Mouse (Mus musculus): ENCODE data around the gene Cebpe. TPM values are rescaled to one million over a fixed set of nuclear protein-coding genes. Genes with fewer than 3 reads are reported as not detected.

The Cebpe gene
- total RNA-seq, 2 experiments from 2014 or later, result not detected

- no peak for DNase-seq
- intact Hi-C loops (cut with DNase I), result no loop called here
Observed at GRCm38 (mm10) chr14:54724049-54724448, 12.1 kb upstream of the Cebpe start.

GRCm38 (mm10) chr14:54721711-54722110 lies 9.7 kb upstream of the Cebpe start:
- intact Hi-C loops (cut with DNase I), result no loop called here
- no peak for DNase-seq

GRCm38 (mm10) chr14:54720654-54721350 lies 8.8 kb upstream of the Cebpe start:
- intact Hi-C loops (cut with DNase I), result no loop called here
- peak; percentile 23 to 45 for DNase-seq

- no peak for DNase-seq
- intact Hi-C loops (cut with DNase I), result no loop called here
Observed at GRCm38 (mm10) chr14:54720041-54720440, 8.1 kb upstream of the Cebpe start.

- intact Hi-C loops (cut with DNase I), result loop anchor here (2.0 kb wide), 1 partner anchor 103 kb away; no protein-coding TSS in a partner anchor
- DNase-seq, result no peak
Observed at GRCm38 (mm10) chr14:54715402-54715801, 3.4 kb upstream of the Cebpe start.

GRCm38 (mm10) chr14:54714617-54715081 lies 2.7 kb upstream of the Cebpe start:
- no peak for DNase-seq
- intact Hi-C loops (cut with DNase I), result loop anchor here (1.0 to 2.0 kb wide), 2 partner anchors 72 to 104 kb away; no protein-coding TSS in a partner anchor

- DNase-seq, result peak; percentile 29 to 47
Observed at GRCm38 (mm10) chr14:54714121-54714520, 2.1 kb upstream of the Cebpe start.

GRCm38 (mm10) chr14:54712861-54713260 lies 887 bp upstream of the Cebpe start:
- intact Hi-C loops (cut with DNase I), result no loop called here
- no peak for DNase-seq

More at GRCm38 (mm10) chr14:54714121-54714520, 2.1 kb upstream of the Cebpe start:
- intact Hi-C loops (cut with DNase I), result loop anchor here (1.0 to 2.0 kb wide), 2 partner anchors 72 to 105 kb away; no protein-coding TSS in a partner anchor

GRCm38 (mm10) chr14:54709054-54709453 lies 2.9 kb downstream of the Cebpe start:
- no peak for DNase-seq
- intact Hi-C loops (cut with DNase I), result loop anchor here (10.0 kb wide), 1 partner anchor 396 kb away; the partner anchor contains the start of gene Ap1g2

- DNase-seq, result no peak
- intact Hi-C loops (cut with DNase I), result loop anchor here (10.0 kb wide), 1 partner anchor 398 kb away; the partner anchor contains the start of gene Ap1g2
Observed at GRCm38 (mm10) chr14:54706589-54707320, 5.2 kb downstream of the Cebpe start.

GRCm38 (mm10) chr14:54705844-54706243 lies 6.1 kb downstream of the Cebpe start:
- intact Hi-C loops (cut with DNase I), result loop anchor here (10.0 kb wide), 1 partner anchor 399 kb away; the partner anchor contains the start of gene Ap1g2
- DNase-seq, result no peak

- intact Hi-C loops (cut with DNase I), result loop anchor here (10.0 kb wide), 1 partner anchor 402 kb away; the partner anchor contains the start of gene Ap1g2
Observed at GRCm38 (mm10) chr14:54703207-54703606, 8.8 kb downstream of the Cebpe start.

GRCm38 (mm10) chr14:54701298-54701697 lies 10.7 kb downstream of the Cebpe start:
- DNase-seq, result peak; percentile 62 to 70
- intact Hi-C loops (cut with DNase I), result loop anchor here (2.0 to 10.0 kb wide), 2 partner anchors 50 to 404 kb away; partner anchors contain the start of gene Ap1g2

More at GRCm38 (mm10) chr14:54703207-54703606, 8.8 kb downstream of the Cebpe start:
- DNase-seq, result no peak

GRCm38 (mm10) chr14:54699586-54699985 lies 12.4 kb downstream of the Cebpe start:
- intact Hi-C loops (cut with DNase I), result no loop called here
- DNase-seq, result no peak

- no peak for DNase-seq
- intact Hi-C loops (cut with DNase I), result no loop called here
Observed at GRCm38 (mm10) chr14:54698733-54699132, 13.2 kb downstream of the Cebpe start, which contains the start of gene Gm29776. Gene Gm29776 (minus strand): TSS chr14:54698833.

GRCm38 (mm10) chr14:54696752-54697151 lies 15.2 kb downstream of the Cebpe start:
- intact Hi-C loops (cut with DNase I), result no loop called here

GRCm38 (mm10) chr14:54695042-54695441 lies 16.9 kb downstream of the Cebpe start:
- DNase-seq, result no peak
- intact Hi-C loops (cut with DNase I), result no loop called here

More at GRCm38 (mm10) chr14:54696752-54697151, 15.2 kb downstream of the Cebpe start:
- DNase-seq, result no peak

GRCm38 (mm10) chr14:54687251-54687650 lies 24.7 kb downstream of the Cebpe start:
- intact Hi-C loops (cut with DNase I), result loop anchor here (5.0 kb wide), 1 partner anchor 35 kb away; no protein-coding TSS in a partner anchor
- DNase-seq, result no peak

- intact Hi-C loops (cut with DNase I), result loop anchor here (5.0 kb wide), 1 partner anchor 34 kb away; no protein-coding TSS in a partner anchor
- peak; percentile 100 for DNase-seq
Observed at GRCm38 (mm10) chr14:54686522-54687143, 25.3 kb downstream of the Cebpe start, which contains the start of gene Acin1. Gene Acin1 (minus strand): TSS chr14:54686931.

GRCm38 (mm10) chr14:54686063-54686521 lies 25.9 kb downstream of the Cebpe start, which contains the start of gene 1700123O20Rik:
Gene 1700123O20Rik (plus strand): TSS chr14:54686216.
- intact Hi-C loops (cut with DNase I), result loop anchor here (5.0 kb wide), 1 partner anchor 34 kb away; no protein-coding TSS in a partner anchor
- DNase-seq, result no peak

All from gastrocnemius, postnatal 36 days (tissue).